Mouse (Mus musculus): Measurements from ENCODE around the gene Zfp362. TPM values are rescaled to one million over a fixed set of nuclear protein-coding genes. Genes with fewer than 3 reads are reported as not detected.
A peak's percentile ranks its signal among the peaks of the same experiment; 100 is the strongest.

The Zfp362 gene
- polyA plus RNA-seq, 1 experiment from 2014 or later: 5.4 TPM

DNA sequence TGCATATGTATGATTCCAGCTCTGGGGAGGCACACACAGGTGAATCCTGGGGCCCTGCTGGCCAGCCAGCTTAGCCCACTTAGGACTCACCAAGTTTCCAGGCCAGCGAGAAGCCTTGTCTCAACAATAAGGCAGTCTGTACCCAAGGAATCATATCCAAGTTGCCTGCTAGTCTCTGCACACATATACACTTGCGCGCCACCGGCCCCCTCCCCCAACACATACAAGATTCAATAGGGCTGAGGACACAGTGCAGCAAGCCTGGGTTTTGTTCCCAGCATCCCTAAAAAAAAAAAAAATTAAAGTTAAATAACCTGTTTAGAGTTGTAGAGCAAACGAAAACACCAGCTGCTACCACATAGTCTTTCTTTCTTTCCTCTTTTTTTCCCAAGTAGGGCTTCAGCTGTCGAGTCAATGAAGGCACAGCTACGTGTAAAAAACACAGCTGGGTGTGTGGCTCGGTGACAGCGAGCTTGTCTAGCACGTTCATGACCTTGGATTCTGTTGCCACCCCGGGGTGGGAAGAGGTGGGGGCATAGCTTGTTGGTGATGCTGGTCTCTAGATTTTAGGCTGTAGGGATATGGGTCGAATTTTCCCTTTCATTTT, 39.6 kb upstream of the Zfp362 start:
- no peak for TF ChIP-seq CTCF (IDR thresholded peaks at IDR 0.05; ENCODE audit: low read depth)
- TF ChIP-seq EP300 (IDR thresholded peaks at IDR 0.05; ENCODE audit: low read depth): no peak
- Histone ChIP-seq H3K9ac (replicated peaks) (no peak overlapping the region), H3K4me1 (ENCODE audit: insufficient read depth) (no peaks in the 10 kb centered on the region), H3K27me3 (ENCODE audit: insufficient read depth, low read length) (0 out of 2 replicates have a peak, but pooled peaks cover 3% of the 10 kb centered on the region), H3K9me3 (ENCODE audit: low read length) (no peaks in the 10 kb centered on the region), H3K27ac (ENCODE audit: low read depth) (no peak overlapping the region), H3K4me2 (ENCODE audit: low read depth, low read length) (no peak overlapping the region), H3K4me3 (ENCODE audit: low read depth, low read length) (no peak overlapping the region), H3K36me3 (replicated peaks; ENCODE audit: insufficient read depth, low read length) (no peaks in the 10 kb centered on the region)
- ATAC-seq (no peak), DNase-seq (no peak)
- WGBS (ENCODE audit: insufficient replicate concordance): 70% methylated on average over 12 of the region's 12 CpGs

- TF ChIP-seq CTCF (IDR thresholded peaks at IDR 0.05; ENCODE audit: low read depth): no peak
- TF ChIP-seq EP300 (IDR thresholded peaks at IDR 0.05; ENCODE audit: low read depth): no peak
- no peak for DNase-seq
- Histone ChIP-seq H3K27ac (ENCODE audit: low read depth) (no peak overlapping the region), H3K4me3 (ENCODE audit: low read depth, low read length) (no peak overlapping the region), H3K9ac (replicated peaks) (no peak overlapping the region), H3K4me1 (ENCODE audit: insufficient read depth) (no peaks in the 10 kb centered on the region), H3K36me3 (replicated peaks; ENCODE audit: insufficient read depth, low read length) (no peaks in the 10 kb centered on the region), H3K4me2 (ENCODE audit: low read depth, low read length) (no peak overlapping the region), H3K27me3 (ENCODE audit: insufficient read depth, low read length) (0 out of 2 replicates have a peak, but pooled peaks cover 3% of the 10 kb centered on the region), H3K9me3 (ENCODE audit: low read length) (no peaks in the 10 kb centered on the region)
- 44% methylated on average over 13 of the region's 13 CpGs for WGBS (ENCODE audit: insufficient replicate concordance)
- ATAC-seq: no peak
Observed at GRCm38 (mm10) chr4:128844566-128844965, 38.7 kb upstream of the Zfp362 start.

- TF ChIP-seq CTCF (IDR thresholded peaks at IDR 0.05; ENCODE audit: low read depth) (no peak), EP300 (IDR thresholded peaks at IDR 0.05; ENCODE audit: low read depth) (no peak)
- H3K27me3 ChIP-seq (ENCODE audit: insufficient read depth, low read length): 0 out of 2 replicates have a peak, but pooled peaks cover 3% of the 10 kb centered on the region
- H3K4me1 ChIP-seq (ENCODE audit: insufficient read depth): 0 out of 2 replicates have a peak, but pooled peaks cover 5% of the 10 kb centered on the region
- no peak overlapping the region for H3K27ac ChIP-seq (ENCODE audit: low read depth)
- no peaks in the 10 kb centered on the region for H3K9me3 ChIP-seq (ENCODE audit: low read length)
- no peak overlapping the region for H3K9ac ChIP-seq (replicated peaks)
- WGBS (ENCODE audit: insufficient replicate concordance): 70% methylated on average over 8 of the region's 8 CpGs
- no peak for DNase-seq
- no peak overlapping the region for H3K4me2 ChIP-seq (ENCODE audit: low read depth, low read length)
- ATAC-seq: no peak
- H3K36me3 ChIP-seq (replicated peaks; ENCODE audit: insufficient read depth, low read length): no peaks in the 10 kb centered on the region
- no peak overlapping the region for H3K4me3 ChIP-seq (ENCODE audit: low read depth, low read length)
Observed at GRCm38 (mm10) chr4:128841259-128841658, 35.4 kb upstream of the Zfp362 start.

DNA sequence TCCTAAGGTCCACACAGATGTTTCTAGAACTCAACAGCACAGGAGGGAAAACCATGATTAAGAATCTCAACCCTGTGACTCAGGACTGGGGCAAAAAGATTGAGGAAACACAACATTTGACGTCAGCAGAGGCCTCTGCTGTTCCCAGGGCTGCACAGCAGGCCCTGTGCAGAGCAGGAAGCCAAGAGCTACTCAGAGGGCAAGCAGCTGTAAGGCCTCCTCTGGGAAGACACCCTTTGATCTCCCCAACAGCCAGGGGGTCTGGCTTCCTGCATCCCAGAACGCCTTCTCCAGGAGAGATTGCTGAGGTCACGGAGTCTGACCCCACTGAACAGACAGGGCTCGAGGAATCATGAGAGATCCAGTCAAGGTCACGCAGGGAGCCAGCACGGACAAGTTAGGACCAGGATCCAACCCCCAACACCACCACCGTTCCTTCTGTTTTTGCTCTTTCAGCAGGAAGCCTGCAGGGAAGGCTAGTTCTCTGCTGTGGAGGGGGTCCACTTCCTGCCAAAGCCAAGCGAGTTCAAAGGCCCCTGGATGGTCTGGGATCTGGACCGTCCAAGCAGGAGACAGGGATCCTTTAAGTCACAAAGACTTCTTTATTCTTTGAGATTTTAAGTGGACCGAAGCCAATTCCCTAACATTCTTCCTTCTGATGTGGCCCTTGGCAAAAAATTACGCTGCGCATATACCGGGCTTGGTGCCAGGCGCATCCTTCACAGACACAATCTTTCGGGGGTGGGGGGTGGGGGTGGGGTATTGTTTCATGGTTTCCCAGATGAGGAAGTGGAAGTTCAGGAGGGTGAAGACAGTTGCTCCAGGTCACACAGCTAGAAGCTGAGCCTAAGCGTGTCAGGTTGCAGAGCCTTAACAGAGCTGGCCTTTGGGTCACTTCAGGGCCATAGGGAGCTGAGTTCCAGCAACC, 34.2 kb upstream of the Zfp362 start:
- peak; percentile 44 for DNase-seq
- WGBS (ENCODE audit: insufficient replicate concordance): 50% methylated on average over 16 of the region's 16 CpGs
- TF ChIP-seq EP300 (IDR thresholded peaks at IDR 0.05; ENCODE audit: low read depth): no peak
- TF ChIP-seq CTCF (IDR thresholded peaks at IDR 0.05; ENCODE audit: low read depth): no peak

DNA sequence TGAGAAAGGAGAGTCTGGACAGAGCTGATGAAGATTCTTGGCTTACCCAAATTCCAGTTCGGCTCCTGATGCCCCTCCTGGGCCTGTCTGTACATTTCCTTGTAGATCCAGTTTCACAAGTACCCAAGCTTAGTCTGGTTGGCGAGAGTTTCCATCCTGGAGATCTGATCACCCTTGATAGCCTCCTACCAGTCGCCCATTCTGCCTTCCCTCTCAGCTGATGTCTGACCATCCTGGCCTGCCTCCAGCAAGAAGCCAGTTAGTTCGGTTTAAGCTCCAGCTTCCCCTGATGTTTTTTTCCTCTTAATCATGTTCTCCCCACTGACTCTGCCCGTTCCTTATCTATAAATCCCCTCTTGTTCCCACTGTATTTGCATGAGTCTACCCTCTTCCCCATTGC, 32.4 kb upstream of the Zfp362 start:
- WGBS (ENCODE audit: insufficient replicate concordance): 43% methylated on average over 5 of the region's 5 CpGs
- Histone ChIP-seq H3K9me3 (ENCODE audit: low read length) (no peaks in the 10 kb centered on the region), H3K9ac (replicated peaks) (no peak overlapping the region), H3K36me3 (replicated peaks; ENCODE audit: insufficient read depth, low read length) (no peaks in the 10 kb centered on the region), H3K27ac (ENCODE audit: low read depth) (no peak overlapping the region), H3K4me1 (ENCODE audit: insufficient read depth) (0 out of 2 replicates have a peak, but pooled peaks cover 5% of the 10 kb centered on the region), H3K4me2 (ENCODE audit: low read depth, low read length) (no peak overlapping the region), H3K27me3 (ENCODE audit: insufficient read depth, low read length) (no peaks in the 10 kb centered on the region), H3K4me3 (ENCODE audit: low read depth, low read length) (no peak overlapping the region)
- TF ChIP-seq EP300 (IDR thresholded peaks at IDR 0.05; ENCODE audit: low read depth) (no peak), CTCF (IDR thresholded peaks at IDR 0.05; ENCODE audit: low read depth) (no peak)
- DNase-seq: no peak
- no peak for ATAC-seq

More for the DNA sequence above, 34.2 kb upstream of the Zfp362 start:
- Histone ChIP-seq H3K9me3 (ENCODE audit: low read length) (no peaks in the 10 kb centered on the region), H3K36me3 (replicated peaks; ENCODE audit: insufficient read depth, low read length) (no peaks in the 10 kb centered on the region), H3K4me2 (ENCODE audit: low read depth, low read length) (no peak overlapping the region), H3K27ac (ENCODE audit: low read depth) (peak overlapping the region; percentile 66), H3K27me3 (ENCODE audit: insufficient read depth, low read length) (0 out of 2 replicates have a peak, but pooled peaks cover 3% of the 10 kb centered on the region), H3K4me3 (ENCODE audit: low read depth, low read length) (no peak overlapping the region), H3K9ac (replicated peaks) (no peak overlapping the region), H3K4me1 (ENCODE audit: insufficient read depth) (0 out of 2 replicates have a peak, but pooled peaks cover 5% of the 10 kb centered on the region)
- ATAC-seq: peak; percentile 78

DNA sequence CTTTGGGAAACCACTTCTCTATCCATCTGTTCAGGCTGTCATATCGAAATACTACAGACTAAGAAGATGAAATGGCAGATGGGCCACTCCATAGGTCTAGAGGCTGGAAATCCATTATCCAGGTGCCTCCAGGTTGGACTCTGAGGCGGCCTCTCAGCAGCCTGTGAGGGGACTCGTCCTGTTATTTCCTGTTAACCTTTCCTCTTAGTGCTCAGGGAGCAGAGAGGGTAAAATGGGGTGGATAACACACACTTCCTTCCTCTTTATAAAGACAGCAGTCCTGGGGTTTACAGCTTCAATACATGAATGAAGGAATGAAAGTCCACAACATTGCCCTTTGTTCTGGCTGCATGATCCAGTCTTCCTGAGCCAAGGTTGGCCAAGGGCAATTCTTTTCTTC, 18.3 kb upstream of the Zfp362 start:
- Histone ChIP-seq H3K9me3 (ENCODE audit: low read length) (0 out of 2 replicates have a peak, but pooled peaks cover 4% of the 10 kb centered on the region), H3K9ac (replicated peaks) (no peak overlapping the region), H3K27me3 (ENCODE audit: insufficient read depth, low read length) (no peaks in the 10 kb centered on the region), H3K27ac (ENCODE audit: low read depth) (no peak overlapping the region), H3K4me2 (ENCODE audit: low read depth, low read length) (no peak overlapping the region), H3K36me3 (replicated peaks; ENCODE audit: insufficient read depth, low read length) (no peaks in the 10 kb centered on the region), H3K4me1 (ENCODE audit: insufficient read depth) (no peaks in the 10 kb centered on the region), H3K4me3 (ENCODE audit: low read depth, low read length) (no peak overlapping the region)
- DNase-seq: no peak
- TF ChIP-seq CTCF (IDR thresholded peaks at IDR 0.05; ENCODE audit: low read depth): no peak
- no peak for TF ChIP-seq EP300 (IDR thresholded peaks at IDR 0.05; ENCODE audit: low read depth)
- no peak for ATAC-seq
- 31% methylated on average over 3 of the region's 3 CpGs for WGBS (ENCODE audit: insufficient replicate concordance)
